Mouse (Mus musculus): Measurements from ENCODE around the gene E130114P18Rik. TPM values are rescaled to one million over a fixed set of nuclear protein-coding genes. Genes with fewer than 3 reads are reported as not detected.

Gene E130114P18Rik
- polyA plus RNA-seq, 1 experiment from 2014 or later = not detected

GRCm38 (mm10) chr4:97672501-97672900, 105.4 kb downstream of the E130114P18Rik start:
- H3K4me1 ChIP-seq = 0 out of 2 replicates have a peak, but pooled peaks cover 6% of the 10 kb centered on the region
- H3K4me3 ChIP-seq = no peak overlapping the region
- WGBS (ENCODE audit: insufficient replicate concordance) = 52% methylated on average over 5 of the region's 5 CpGs
- no peaks in the 10 kb centered on the region for H3K27me3 ChIP-seq (replicated peaks)
- no peak overlapping the region for H3K9ac ChIP-seq
- H3K36me3 ChIP-seq = no peaks in the 10 kb centered on the region
- no peak overlapping the region for H3K27ac ChIP-seq
- H3K4me2 ChIP-seq = no peak overlapping the region
- no peaks in the 10 kb centered on the region for H3K9me3 ChIP-seq (replicated peaks)
- no peak for ATAC-seq

GRCm38 (mm10) chr4:97671911-97672310, 106.0 kb downstream of the E130114P18Rik start:
- H3K36me3 ChIP-seq = no peaks in the 10 kb centered on the region
- H3K9ac ChIP-seq = no peak overlapping the region
- no peak overlapping the region for H3K4me3 ChIP-seq
- 0 out of 2 replicates have a peak, but pooled peaks cover 6% of the 10 kb centered on the region for H3K4me1 ChIP-seq
- ATAC-seq = no peak
- 75% methylated on average over 4 of the region's 4 CpGs for WGBS (ENCODE audit: insufficient replicate concordance)
- H3K27ac ChIP-seq = no peak overlapping the region
- no peaks in the 10 kb centered on the region for H3K27me3 ChIP-seq (replicated peaks)
- H3K9me3 ChIP-seq (replicated peaks) = no peaks in the 10 kb centered on the region
- H3K4me2 ChIP-seq = no peak overlapping the region

- Histone ChIP-seq H3K36me3 (no peaks in the 10 kb centered on the region), H3K4me3 (no peak overlapping the region), H3K27me3 (replicated peaks) (no peaks in the 10 kb centered on the region), H3K4me1 (0 out of 2 replicates have a peak, but pooled peaks cover 6% of the 10 kb centered on the region), H3K27ac (no peak overlapping the region), H3K4me2 (no peak overlapping the region), H3K9ac (no peak overlapping the region), H3K9me3 (replicated peaks) (no peaks in the 10 kb centered on the region)
- no peak for ATAC-seq
Measured at GRCm38 (mm10) chr4:97670418-97670817, 107.5 kb downstream of the E130114P18Rik start.

GRCm38 (mm10) chr4:97669808-97670207, 108.1 kb downstream of the E130114P18Rik start:
- no peaks in the 10 kb centered on the region for H3K27me3 ChIP-seq (replicated peaks)
- H3K9ac ChIP-seq = no peak overlapping the region
- 0 out of 2 replicates have a peak, but pooled peaks cover 6% of the 10 kb centered on the region for H3K4me1 ChIP-seq
- no peak for ATAC-seq
- 74% methylated on average over 3 of the region's 3 CpGs for WGBS (ENCODE audit: insufficient replicate concordance)
- H3K36me3 ChIP-seq = no peaks in the 10 kb centered on the region
- no peak overlapping the region for H3K27ac ChIP-seq
- H3K4me2 ChIP-seq = no peak overlapping the region
- no peak overlapping the region for H3K4me3 ChIP-seq
- no peaks in the 10 kb centered on the region for H3K9me3 ChIP-seq (replicated peaks)

GRCm38 (mm10) chr4:97665428-97665755, 112.5 kb downstream of the E130114P18Rik start:
- H3K36me3 ChIP-seq = no peaks in the 10 kb centered on the region
- no peak overlapping the region for H3K4me3 ChIP-seq
- H3K9ac ChIP-seq = no peak overlapping the region
- H3K27ac ChIP-seq = no peak overlapping the region
- no peaks in the 10 kb centered on the region for H3K4me1 ChIP-seq
- no peak overlapping the region for H3K4me2 ChIP-seq
- no peaks in the 10 kb centered on the region for H3K9me3 ChIP-seq (replicated peaks)
- ATAC-seq = no peak
- WGBS (ENCODE audit: insufficient replicate concordance) = 67% methylated on average over 7 of the region's 7 CpGs
- H3K27me3 ChIP-seq (replicated peaks) = no peaks in the 10 kb centered on the region

- no peak overlapping the region for H3K27ac ChIP-seq
- H3K4me2 ChIP-seq = no peak overlapping the region
- no peak overlapping the region for H3K4me3 ChIP-seq
- no peak overlapping the region for H3K9ac ChIP-seq
- no peak for ATAC-seq
- no peaks in the 10 kb centered on the region for H3K36me3 ChIP-seq
- no peaks in the 10 kb centered on the region for H3K9me3 ChIP-seq (replicated peaks)
- no peaks in the 10 kb centered on the region for H3K27me3 ChIP-seq (replicated peaks)
- 66% methylated on average over 7 of the region's 7 CpGs for WGBS (ENCODE audit: insufficient replicate concordance)
- H3K4me1 ChIP-seq = no peaks in the 10 kb centered on the region
Measured at GRCm38 (mm10) chr4:97664738-97665427, 113.0 kb downstream of the E130114P18Rik start.

GRCm38 (mm10) chr4:97663922-97664321, 114.0 kb downstream of the E130114P18Rik start:
- Histone ChIP-seq H3K4me3 (no peak overlapping the region), H3K4me1 (no peaks in the 10 kb centered on the region), H3K9ac (no peak overlapping the region), H3K27ac (no peak overlapping the region), H3K27me3 (replicated peaks) (no peaks in the 10 kb centered on the region), H3K9me3 (replicated peaks) (no peaks in the 10 kb centered on the region), H3K4me2 (no peak overlapping the region), H3K36me3 (no peaks in the 10 kb centered on the region)
- no peak for ATAC-seq
- WGBS (ENCODE audit: insufficient replicate concordance) = 62% methylated on average over 6 of the region's 6 CpGs

- no peak overlapping the region for H3K27ac ChIP-seq
- no peak for ATAC-seq
- 46% methylated on average over 11 of the region's 11 CpGs for WGBS (ENCODE audit: insufficient replicate concordance)
Measured at GRCm38 (mm10) chr4:97662841-97663240, 115.0 kb downstream of the E130114P18Rik start.

GRCm38 (mm10) chr4:97661611-97662273, 116.1 kb downstream of the E130114P18Rik start:
- no peak overlapping the region for H3K4me3 ChIP-seq
- no peaks in the 10 kb centered on the region for H3K36me3 ChIP-seq
- H3K4me1 ChIP-seq = no peaks in the 10 kb centered on the region
- no peaks in the 10 kb centered on the region for H3K27me3 ChIP-seq (replicated peaks)
- H3K9me3 ChIP-seq (replicated peaks) = no peaks in the 10 kb centered on the region
- H3K27ac ChIP-seq = no peak overlapping the region
- no peak overlapping the region for H3K9ac ChIP-seq
- no peak for ATAC-seq
- 78% methylated on average over 10 of the region's 10 CpGs for WGBS (ENCODE audit: insufficient replicate concordance)
- H3K4me2 ChIP-seq = no peak overlapping the region

More at GRCm38 (mm10) chr4:97662841-97663240, 115.0 kb downstream of the E130114P18Rik start:
- H3K4me3 ChIP-seq = no peak overlapping the region
- no peaks in the 10 kb centered on the region for H3K9me3 ChIP-seq (replicated peaks)
- H3K4me2 ChIP-seq = no peak overlapping the region
- H3K27me3 ChIP-seq (replicated peaks) = no peaks in the 10 kb centered on the region
- no peaks in the 10 kb centered on the region for H3K4me1 ChIP-seq
- H3K36me3 ChIP-seq = no peaks in the 10 kb centered on the region
- no peak overlapping the region for H3K9ac ChIP-seq

- no peak for ATAC-seq
- Histone ChIP-seq H3K36me3 (no peaks in the 10 kb centered on the region), H3K4me1 (no peaks in the 10 kb centered on the region), H3K4me2 (no peak overlapping the region), H3K27ac (no peak overlapping the region), H3K27me3 (replicated peaks) (no peaks in the 10 kb centered on the region), H3K9me3 (replicated peaks) (no peaks in the 10 kb centered on the region), H3K9ac (no peak overlapping the region), H3K4me3 (no peak overlapping the region)
- WGBS (ENCODE audit: insufficient replicate concordance) = 35% methylated on average over 3 of the region's 3 CpGs
Measured at GRCm38 (mm10) chr4:97657586-97657985, 120.3 kb downstream of the E130114P18Rik start.

- H3K27ac ChIP-seq = no peak overlapping the region
- ATAC-seq = no peak
Measured at GRCm38 (mm10) chr4:97649626-97650015, 128.3 kb downstream of the E130114P18Rik start.

GRCm38 (mm10) chr4:97648825-97649625, 128.9 kb downstream of the E130114P18Rik start:
- Histone ChIP-seq H3K9ac (no peak overlapping the region), H3K27ac (no peak overlapping the region), H3K4me2 (no peak overlapping the region), H3K27me3 (replicated peaks) (no peaks in the 10 kb centered on the region), H3K4me1 (no peaks in the 10 kb centered on the region), H3K9me3 (replicated peaks) (no peaks in the 10 kb centered on the region), H3K4me3 (no peak overlapping the region), H3K36me3 (no peaks in the 10 kb centered on the region)
- no peak for ATAC-seq
- 61% methylated on average over 11 of the region's 11 CpGs for WGBS (ENCODE audit: insufficient replicate concordance)

More at GRCm38 (mm10) chr4:97649626-97650015, 128.3 kb downstream of the E130114P18Rik start:
- no peak overlapping the region for H3K9ac ChIP-seq
- no peak overlapping the region for H3K4me2 ChIP-seq
- H3K27me3 ChIP-seq (replicated peaks) = no peaks in the 10 kb centered on the region
- H3K9me3 ChIP-seq (replicated peaks) = no peaks in the 10 kb centered on the region
- H3K36me3 ChIP-seq = no peaks in the 10 kb centered on the region
- WGBS (ENCODE audit: insufficient replicate concordance) = 73% methylated on average over 5 of the region's 5 CpGs
- no peak overlapping the region for H3K4me3 ChIP-seq
- no peaks in the 10 kb centered on the region for H3K4me1 ChIP-seq
